Mouse (Mus musculus) layer of hippocampus, adult 18-20 months (tissue): ENCODE results near the gene Tspan14. TPM values are rescaled to one million over a fixed set of nuclear protein-coding genes. Genes with fewer than 3 reads are reported as not detected.

Source experiments
- DNase-seq, 2 experiments: peaks; one replicate each; pipeline ENCODE4 v3.0.0; 2022; ENCODE audit warnings: low spot score in 2 of 2
- total RNA-seq, 2 experiments: library from RNA; stranded (reverse); gene quantifications; 2 replicates each; pipeline ENCODE4 v1.2.3; 2021

Tspan14 gene
- total RNA-seq, 2 experiments from 2014 or later = 30.5 to 33.7 TPM

DNA sequence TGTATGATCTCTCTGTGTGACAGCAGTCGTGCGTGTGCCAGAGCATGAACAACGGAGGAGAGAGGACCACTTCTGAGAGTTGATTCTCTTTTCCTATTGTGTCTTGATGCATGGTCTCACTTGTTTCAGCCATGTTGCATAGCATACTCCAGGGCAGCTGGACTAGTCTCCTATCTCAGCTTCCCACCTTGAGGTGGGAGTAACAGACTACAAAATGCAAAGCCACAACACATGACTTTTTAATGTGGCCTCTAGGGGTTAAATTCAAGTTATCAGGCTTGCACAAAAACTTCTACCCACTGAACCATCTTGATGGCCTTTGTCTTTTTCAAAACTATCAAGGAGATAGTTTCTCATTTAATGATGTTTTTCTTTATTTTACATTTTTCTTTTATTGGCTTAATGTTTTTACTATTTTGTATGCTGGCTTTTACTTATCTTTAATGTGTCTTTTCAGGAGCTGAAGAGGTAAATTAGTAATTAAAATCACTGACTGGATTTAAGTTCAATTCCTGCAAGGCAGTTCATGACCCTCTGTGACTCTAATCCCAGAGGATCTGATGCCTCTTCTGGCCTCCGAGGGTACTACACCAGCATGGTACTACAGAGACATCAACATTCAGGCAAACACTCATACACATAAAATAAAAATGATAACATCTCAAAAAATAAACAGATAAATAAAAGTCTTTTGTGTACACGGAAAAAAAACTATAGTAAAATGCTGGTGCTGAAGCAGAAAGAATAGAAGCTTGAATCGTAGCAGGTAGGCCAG is 80.0 kb downstream of the Tspan14 start:
- no peak for DNase-seq

DNA sequence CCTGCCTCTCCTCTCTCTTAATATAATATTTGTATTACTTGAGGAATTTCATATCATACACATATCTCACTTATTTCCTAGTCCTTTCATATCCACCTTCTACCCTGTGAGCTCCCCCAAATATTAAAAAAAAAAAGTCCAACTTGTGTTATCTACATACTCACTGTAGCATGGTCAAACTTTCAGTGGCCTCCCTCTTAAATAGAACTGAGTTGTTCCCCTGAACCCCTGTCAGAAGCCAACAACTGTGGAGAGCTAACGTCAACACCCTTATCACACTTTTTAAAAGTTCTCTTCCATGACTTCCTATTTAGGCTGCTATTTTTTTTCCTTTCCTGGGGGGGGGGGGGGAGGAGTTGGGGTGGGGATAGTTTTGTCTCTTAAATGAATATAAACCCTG is 80.9 kb downstream of the Tspan14 start:
- DNase-seq = no peak

DNA sequence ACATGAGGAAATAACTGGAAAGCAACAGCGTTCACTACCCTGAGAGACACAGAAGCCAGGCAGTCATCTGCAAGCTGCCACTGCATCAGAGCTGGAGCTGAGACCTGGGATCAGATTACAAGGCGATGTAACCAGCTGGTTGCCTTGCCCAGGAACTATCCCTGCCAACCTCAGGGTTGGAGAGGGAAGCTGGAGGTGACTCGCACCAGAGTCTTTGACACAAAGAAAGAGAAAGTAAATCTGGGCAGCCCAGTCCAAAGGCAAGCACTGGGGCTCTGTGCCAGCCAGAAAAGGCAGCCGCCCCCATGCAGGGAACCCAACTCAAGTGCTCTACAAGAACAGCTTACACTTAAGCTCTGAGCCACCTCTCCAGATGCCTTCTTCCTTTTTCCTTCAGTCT is 81.4 kb downstream of the Tspan14 start:
- no peak for DNase-seq

DNA sequence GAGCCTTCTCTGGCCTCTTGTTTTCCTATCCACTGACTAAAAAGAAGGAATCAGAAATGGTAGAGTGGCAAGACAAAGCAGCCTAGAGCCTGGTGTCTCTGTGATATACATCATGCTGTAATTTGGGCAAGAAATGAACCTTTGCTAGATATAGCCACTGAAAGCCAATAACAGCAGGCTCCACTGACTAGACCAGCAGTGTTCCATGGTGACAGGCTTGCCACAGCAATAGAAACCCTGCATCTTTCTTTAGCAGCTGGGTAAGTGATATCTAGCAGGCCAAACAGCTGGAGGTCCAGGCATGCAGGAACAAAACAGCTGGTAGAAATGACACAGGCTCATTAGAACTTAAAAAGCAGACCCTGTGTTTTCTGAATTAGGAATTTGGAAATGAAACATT is 92.0 kb downstream of the Tspan14 start:
- no peak for DNase-seq

DNA sequence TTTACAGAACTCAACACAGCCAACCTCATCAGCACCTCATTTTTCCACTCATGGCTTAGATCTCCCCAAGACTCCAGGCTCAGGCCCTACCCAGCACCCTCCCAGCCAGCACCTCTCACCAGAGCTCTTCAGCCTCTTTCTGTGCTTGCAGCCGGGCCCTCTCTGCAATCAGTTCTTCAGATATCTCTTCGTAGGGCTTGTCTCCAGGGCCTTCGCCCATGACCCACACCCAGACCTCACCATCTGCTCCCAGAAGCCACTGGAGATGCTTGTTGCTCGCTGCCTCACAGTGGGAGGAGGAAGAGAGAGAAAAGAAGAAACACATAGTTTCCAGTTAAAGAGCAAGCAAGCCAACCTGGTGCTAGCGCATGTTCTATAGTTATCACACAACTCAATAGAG is 92.6 kb downstream of the Tspan14 start:
- no peak for DNase-seq

DNA sequence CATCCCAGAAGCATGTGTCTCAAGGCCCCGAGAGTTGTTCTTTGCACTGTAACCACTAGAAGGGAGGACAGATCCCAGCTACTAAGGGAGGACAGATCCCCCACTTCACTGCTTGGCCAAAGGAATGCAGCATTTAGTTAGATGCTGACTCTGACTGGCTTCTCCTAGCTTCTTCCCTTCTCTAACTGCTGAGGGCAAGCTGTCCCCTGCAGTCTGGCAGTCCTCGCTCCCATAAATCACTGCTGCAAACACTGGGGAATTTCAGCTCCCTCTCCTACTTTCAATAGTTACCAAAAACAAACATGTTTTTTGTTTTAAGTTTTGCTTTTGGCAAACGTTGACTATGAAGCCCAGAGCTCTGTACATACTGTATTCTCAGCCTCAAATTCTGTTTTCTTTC is 96.0 kb downstream of the Tspan14 start:
- DNase-seq = no peak

DNA sequence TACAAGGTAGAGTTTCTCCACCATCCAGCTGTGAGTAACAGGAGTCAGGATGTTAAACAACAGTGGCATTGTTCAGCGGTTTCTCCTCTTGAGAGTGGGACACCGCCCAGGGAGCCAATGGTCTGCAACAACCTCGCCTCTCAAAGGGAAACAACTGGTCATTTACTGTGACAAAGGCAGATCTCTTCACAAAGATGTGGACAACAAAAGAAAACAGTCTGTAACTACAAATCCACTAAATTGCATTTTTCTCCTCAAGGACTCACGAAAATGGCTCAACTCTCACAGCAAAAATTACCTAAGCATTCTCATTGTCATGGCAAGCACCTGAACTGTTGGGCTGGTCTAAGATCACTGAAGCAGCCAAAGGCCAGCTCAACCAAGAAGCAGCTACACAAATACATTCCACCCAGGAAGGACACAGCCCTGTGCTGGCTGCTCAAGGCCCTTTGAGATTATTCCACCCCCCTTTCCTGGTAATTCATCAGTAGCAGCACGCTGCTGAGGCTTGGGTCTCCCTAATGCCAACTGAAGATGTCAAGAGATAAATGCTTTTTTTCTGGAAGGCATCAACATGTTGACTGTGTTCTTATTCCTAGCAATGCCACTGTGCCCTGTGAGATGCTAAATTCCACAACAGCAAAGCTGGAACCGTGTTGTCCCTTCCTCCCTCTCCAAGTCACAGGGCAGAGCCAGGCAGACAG is 101.6 kb downstream of the Tspan14 start:
- no peak for DNase-seq

DNA sequence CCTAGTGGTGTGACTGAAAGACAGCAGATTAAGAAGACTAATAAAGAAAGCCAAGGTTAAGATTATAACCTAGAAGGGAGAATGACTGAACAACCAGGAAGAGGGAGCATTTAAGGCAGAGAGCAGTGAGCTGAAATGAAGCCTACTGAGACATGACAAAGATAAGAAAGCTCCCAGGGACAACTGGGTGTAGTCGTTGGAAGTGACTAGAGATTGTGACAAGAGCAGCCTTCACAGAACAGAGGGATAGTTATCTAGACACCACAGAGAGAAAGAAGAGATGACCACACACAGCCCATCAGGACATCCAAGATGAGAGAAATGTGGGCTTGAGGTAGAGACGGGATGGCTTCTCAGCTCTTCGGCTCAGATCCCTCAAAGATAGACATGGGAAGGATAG is 102.9 kb downstream of the Tspan14 start:
- DNase-seq = no peak

DNA sequence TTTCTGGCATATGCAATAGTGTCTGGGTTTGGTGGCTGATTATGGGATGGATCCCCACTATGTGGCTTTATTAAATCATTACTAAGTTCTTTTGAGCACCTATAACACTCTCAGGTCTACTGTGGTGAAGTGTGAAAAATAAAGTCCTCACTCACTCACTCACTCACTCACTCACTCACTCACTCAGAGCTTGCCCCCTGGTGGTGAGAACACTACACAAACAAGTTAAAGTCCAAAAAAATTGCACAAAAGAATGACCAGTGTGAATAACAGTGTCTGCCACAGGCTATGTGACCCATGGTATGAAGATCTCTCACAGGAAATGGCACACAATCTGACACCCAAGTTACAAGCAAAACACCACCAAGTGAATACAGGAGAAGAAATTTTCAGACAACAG is 103.6 kb downstream of the Tspan14 start:
- no peak for DNase-seq

Other genes starting within 250 kb of the Tspan14 start
- 1 to 10 TPM in 1 of 2 experiments, under 1 TPM in 1; 0.91 to 1.7 TPM for gene Sh2d4b, start 73.5 kb downstream of the Tspan14 start, total RNA-seq
- 100 to 1,000 TPM; 173 to 191 TPM for gene Fam213a, start 47.0 kb upstream of the Tspan14 start, total RNA-seq
- gene Dydc2, start 102.4 kb upstream of the Tspan14 start, total RNA-seq = 1 to 10 TPM in 1 of 2 experiments, under 1 TPM in 1; 0.71 to 1.6 TPM
- gene Dydc1, start 106.1 kb upstream of the Tspan14 start, total RNA-seq = not detected
- gene Mat1a, start 138.2 kb upstream of the Tspan14 start, total RNA-seq = not detected
- not detected for gene Sftpa1, start 165.0 kb upstream of the Tspan14 start, total RNA-seq
- not detected for gene Mbl1, start 184.7 kb upstream of the Tspan14 start, total RNA-seq
- gene Sftpd, start 218.3 kb upstream of the Tspan14 start, total RNA-seq = not detected